Comparison of ENCODE assay signal across 32 mouse cellular contexts in the genomic region with DNA sequence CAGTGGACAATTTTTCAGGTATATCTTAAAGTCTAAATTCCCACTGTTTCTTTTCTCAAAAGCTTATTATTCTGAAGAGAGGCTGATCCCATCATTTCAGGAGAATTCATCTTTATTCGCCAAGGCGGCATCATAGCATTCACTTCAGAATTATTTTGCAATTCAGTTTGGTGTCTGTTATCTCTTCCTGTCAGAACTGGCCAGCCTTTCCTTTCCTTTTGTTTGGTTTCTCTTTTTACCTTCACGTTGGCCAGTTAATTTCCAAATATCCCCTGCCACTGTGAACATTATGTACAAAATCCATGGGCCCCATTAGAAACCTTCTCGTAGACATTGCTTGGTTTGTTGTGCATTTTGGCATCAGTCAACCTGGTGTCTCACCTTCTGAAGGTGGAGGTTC. TPM values are rescaled to one million over a fixed set of nuclear protein-coding genes. Genes with fewer than 3 reads are reported as not detected.
DNase-seq lines count a peak whose midpoint lies in the region; ATAC-seq and TF ChIP-seq lines count a peak whose summit lies in the region.
"Had no signal": no experiment of that assay in that cellular context is flagged by ENCODE, and none has a peak within 500 bp of the region (broad histone marks: within the 10 kb centered on the region; RNA-seq: fewer than 3 reads in every experiment).

No protein-coding gene starts in this region.

- no peak for TF ChIP-seq CTCF in liver, adult 2 months (IDR thresholded peaks at IDR 0.05; ENCODE audit: low read depth, low read length)

- peak; percentile 80 for DNase-seq in liver, adult 2 months (ENCODE audit: extremely low read depth, low read depth, low spot score)
- DNase-seq in liver = no peak
- no peak for DNase-seq in cerebellum, postnatal 14 days
- DNase-seq in T-cell, adult 2 months (ENCODE audit: low spot score) = no peak
- DNase-seq: adrenal gland, adult 2 months; adrenal gland, postnatal 25 days; cerebellum, adult 11-12 months; cerebellum, adult 8-10 months; cerebellum, postnatal 10 days; embryo, embryonic 11 days; forebrain, postnatal 0 days; gastrocnemius, adult 2 months; gastrocnemius, postnatal 14 days; kidney, adult 18-20 months had no signal

- peak; percentile 69 for ATAC-seq in common myeloid progenitor, adult 5-6 weeks (replicated peaks; ENCODE audit: low read depth, poor library complexity, severe bottlenecking)
- peak; percentile 27; the same call in 1 of the 2 replicates for ATAC-seq in megakaryocyte, adult 5-6 weeks (ENCODE audit: poor library complexity, severe bottlenecking)
- ATAC-seq in erythroid progenitor cell, adult 5-6 weeks (replicated peaks; ENCODE audit: low FRiP score, poor library complexity, severe bottlenecking) = no peak
- ATAC-seq: CD4-positive, CD25-positive, alpha-beta regulatory T cell, adult 4 months; forebrain, embryonic 13.5 days; forebrain, postnatal 0 days; hindbrain, embryonic 16.5 days; inflammation-experienced regulatory T-cells, adult 6 months; intestine, embryonic 16.5 days; Patski had no signal

- no peak for TF ChIP-seq POLR2A in liver, adult 2 months (IDR thresholded peaks at IDR 0.05; ENCODE audit: extremely low read depth, insufficient read depth, low read length)

- peak overlapping the region; percentile 47 for H3K27ac ChIP-seq in liver, adult 2 months (replicated peaks; ENCODE audit: insufficient read depth, low read depth, low read length)
- H3K27ac ChIP-seq: embryonic facial prominence, embryonic 10.5 days; embryonic facial prominence, embryonic 13.5 days; forebrain, embryonic 10.5 days; forebrain, embryonic 13.5 days; gastrocnemius, adult 2 months; hindbrain, embryonic 10.5 days; hindbrain, embryonic 13.5 days had no signal

- H3K4me1 ChIP-seq in liver, adult 2 months (ENCODE audit: control insufficient read depth, insufficient read depth, low read length) = peaks cover 21% of the 10 kb centered on the region; the same call in 1 of the 2 replicates
- H3K4me1 ChIP-seq: embryonic facial prominence, embryonic 10.5 days; embryonic facial prominence, embryonic 13.5 days; forebrain, embryonic 10.5 days; forebrain, embryonic 13.5 days; hindbrain, embryonic 13.5 days had no signal

- no peaks in the 10 kb centered on the region for H3K79me2 ChIP-seq in liver, adult 2 months (ENCODE audit: control insufficient read depth, insufficient read depth, low read length)

- 7% methylated on average over 4 of the region's 4 CpGs for WGBS in liver, adult 2 months

- H3K4me3 ChIP-seq in liver, adult 2 months (ENCODE audit: insufficient read depth, low read depth, low read length) = no peak overlapping the region
- H3K4me3 ChIP-seq: embryonic facial prominence, embryonic 10.5 days; embryonic facial prominence, embryonic 13.5 days; erythroblast, embryonic 14.5 days; forebrain, embryonic 10.5 days; forebrain, embryonic 13.5 days; gastrocnemius, adult 2 months; hindbrain, embryonic 10.5 days; hindbrain, embryonic 13.5 days had no signal

- H3K9ac ChIP-seq in liver, adult 2 months (ENCODE audit: low read depth, low read length) = no peak overlapping the region
- H3K9ac ChIP-seq: embryonic facial prominence, embryonic 13.5 days; forebrain, embryonic 13.5 days; forebrain, postnatal 0 days; hindbrain, embryonic 13.5 days had no signal

- H3K27me3 ChIP-seq in liver, adult 2 months (ENCODE audit: control insufficient read depth, insufficient read depth, low read length) = no peaks in the 10 kb centered on the region
- H3K27me3 ChIP-seq: embryonic facial prominence, embryonic 13.5 days; forebrain, embryonic 13.5 days; hindbrain, embryonic 13.5 days; Patski had no signal

- H3K36me3 ChIP-seq in liver, adult 2 months (ENCODE audit: control insufficient read depth, insufficient read depth, low read length) = no peaks in the 10 kb centered on the region
- H3K36me3 ChIP-seq: embryonic facial prominence, embryonic 13.5 days; hindbrain, embryonic 13.5 days had no signal

RNA-seq across cellular contexts. Expression of a gene that starts 11.5 kb away (rescaled TPM):
- 16.8 and 44.6 TPM in 2 replicates for total RNA-seq in liver, adult 2 months (2014; rRNA removed)
- 10.9 and 11.4 TPM in 2 replicates for polyA plus RNA-seq in liver, adult 2 months (2012; rRNA removed)
- 8.3 and 20.8 TPM in 2 replicates for total RNA-seq in common myeloid progenitor, adult 5-6 weeks (2017)
- 10.7 and 12.1 TPM in 2 replicates for total RNA-seq in megakaryocyte, adult 5-6 weeks (2015)
- 9.2 and 12.2 TPM in 2 replicates for total RNA-seq in megakaryocyte, adult 5-6 weeks (2017)
- 4.0 TPM in 1 of 2 replicates, not detected in the other for total RNA-seq in erythroid progenitor cell, adult 5-6 weeks (2015; ENCODE audit: low replicate concordance)
- 1.7 TPM in 1 of 2 replicates, not detected in the other for total RNA-seq in erythroid progenitor cell, adult 5-6 weeks (2017; ENCODE audit: low replicate concordance)
- total RNA-seq: adrenal gland, adult 2 months; adrenal gland, postnatal 25 days; forebrain, postnatal 0 days had no signal
- polyA plus RNA-seq: adrenal gland, adult 2 months; brain, embryonic 14.5 days; CD4-positive, CD25-positive, alpha-beta regulatory T cell, adult 4 months; cortical plate, adult 2 months; erythroblast, embryonic 14.5 days; forebrain, embryonic 10.5 days; forebrain, embryonic 13.5 days; forebrain, postnatal 0 days; frontal cortex, adult 2 months; hindbrain, embryonic 10.5 days; inflammation-experienced regulatory T-cells, adult 6 months; Patski had no signal

RNA-seq across cellular contexts. Expression of a gene that starts 22.0 kb away (rescaled TPM):
- 0.83 and 1.1 TPM in 2 replicates for total RNA-seq in liver, adult 2 months (2014; rRNA removed)
- 1.3 and 2.6 TPM in 2 replicates for polyA plus RNA-seq in liver, adult 2 months (2012; rRNA removed)
- total RNA-seq in common myeloid progenitor, adult 5-6 weeks (2017) = 35.6 and 46.1 TPM in 2 replicates
- total RNA-seq in megakaryocyte, adult 5-6 weeks (2015) = 129 and 131 TPM in 2 replicates
- 40.6 and 49.7 TPM in 2 replicates for total RNA-seq in megakaryocyte, adult 5-6 weeks (2017)
- 418 and 438 TPM in 2 replicates for total RNA-seq in erythroid progenitor cell, adult 5-6 weeks (2015; ENCODE audit: low replicate concordance)
- total RNA-seq in erythroid progenitor cell, adult 5-6 weeks (2017; ENCODE audit: low replicate concordance) = 278 and 339 TPM in 2 replicates
- total RNA-seq: gastrocnemius, adult 2 months had no signal

RNA-seq across cellular contexts. Expression of a gene that starts 49.2 kb away (rescaled TPM):
- total RNA-seq in liver, adult 2 months (2014; rRNA removed) = 11.1 and 25.3 TPM in 2 replicates
- 17.6 and 18.4 TPM in 2 replicates for polyA plus RNA-seq in liver, adult 2 months (2012; rRNA removed)
- total RNA-seq in common myeloid progenitor, adult 5-6 weeks (2017) = 5.9 and 7.8 TPM in 2 replicates
- 9.8 and 10.5 TPM in 2 replicates for total RNA-seq in megakaryocyte, adult 5-6 weeks (2015)
- 4.6 and 7.2 TPM in 2 replicates for total RNA-seq in megakaryocyte, adult 5-6 weeks (2017)
- 9.7 and 29.8 TPM in 2 replicates for total RNA-seq in erythroid progenitor cell, adult 5-6 weeks (2015; ENCODE audit: low replicate concordance)
- total RNA-seq in erythroid progenitor cell, adult 5-6 weeks (2017; ENCODE audit: low replicate concordance) = 3.1 and 3.7 TPM in 2 replicates

Comparison
In these comparisons a context has a peak if more than half of its experiments do, and no peak if none do; other contexts are left out.
1. RNA of a gene that starts 22.0 kb away (total RNA-seq): 278 to 438 TPM in erythroid progenitor cell, adult 5-6 weeks, 40.6 to 131 TPM in megakaryocyte, adult 5-6 weeks and 35.6 to 46.1 TPM in common myeloid progenitor, adult 5-6 weeks; 0.83 to 1.1 TPM in liver, adult 2 months; every median in the first group is over 10 times any median in the second.